Mouse (Mus musculus): Measurements from ENCODE around the gene Tssk6. TPM values are rescaled to one million over a fixed set of nuclear protein-coding genes. Genes with fewer than 3 reads are reported as not detected.
A peak's percentile ranks its signal among the peaks of the same experiment; 100 is the strongest.

Gene Tssk6
- 3.2 and 4.2 TPM in 2 replicates for polyA plus RNA-seq (2015; fragmentation: Nextera tagmentation; extraction: Ambion mirVana)

- peak within 1 kb of the TSS; percentile 94 for H3K27ac ChIP-seq
- peak within 1 kb of the TSS; percentile 66 for H3K9ac ChIP-seq
- H3K27me3 ChIP-seq = no peaks in the 10 kb centered on the region
- H3K36me3 ChIP-seq = peaks cover 13% of the 10 kb centered on the region; the same call in 1 of the 2 replicates
- H3K4me1 ChIP-seq = peaks cover 45% of the 10 kb centered on the region
- H3K4me3 ChIP-seq = peak within 1 kb of the TSS; percentile 64
- 5% methylated on average over 89 of the region's 89 CpGs for WGBS
- no peak; the same call in 1 of the 2 replicates for ATAC-seq (ENCODE audit: insufficient number of reproducible peaks, low FRiP score, low TSS enrichment, low read depth)
- no peaks in the 10 kb centered on the region for H3K9me3 ChIP-seq
- peak within 1 kb of the TSS; percentile 96 for H3K4me2 ChIP-seq
Observed at GRCm38 (mm10) chr8:69902163-69903062, at the start of gene Tssk6, which contains the start of the genes Ndufa13 and Yjefn3. TSS of gene Tssk6 (plus strand) at chr8:69902184. TSS of gene Ndufa13 (minus strand) at chr8:69902558. TSS of gene Yjefn3 (minus strand) at chr8:69902712.

GRCm38 (mm10) chr8:69853869-69854268, 48.1 kb upstream of the Tssk6 start:
- 92% methylated on average over 10 of the region's 10 CpGs for WGBS

GRCm38 (mm10) chr8:69860807-69861206, 41.2 kb upstream of the Tssk6 start:
- no peak overlapping the region for H3K4me2 ChIP-seq
- H3K9me3 ChIP-seq = no peaks in the 10 kb centered on the region
- no peak overlapping the region for H3K9ac ChIP-seq
- no peaks in the 10 kb centered on the region for H3K4me1 ChIP-seq
- no peaks in the 10 kb centered on the region for H3K36me3 ChIP-seq
- H3K27me3 ChIP-seq = no peaks in the 10 kb centered on the region
- 56% methylated on average over 4 of the region's 4 CpGs for WGBS
- no peak overlapping the region for H3K27ac ChIP-seq
- no peak for ATAC-seq (ENCODE audit: insufficient number of reproducible peaks, low FRiP score, low TSS enrichment, low read depth)
- H3K4me3 ChIP-seq = no peak overlapping the region

More at GRCm38 (mm10) chr8:69853869-69854268, 48.1 kb upstream of the Tssk6 start:
- H3K4me1 ChIP-seq = no peaks in the 10 kb centered on the region
- H3K9me3 ChIP-seq = no peaks in the 10 kb centered on the region
- H3K36me3 ChIP-seq = no peaks in the 10 kb centered on the region
- ATAC-seq (ENCODE audit: insufficient number of reproducible peaks, low FRiP score, low TSS enrichment, low read depth) = no peak
- H3K4me2 ChIP-seq = no peak overlapping the region
- no peak overlapping the region for H3K27ac ChIP-seq
- no peaks in the 10 kb centered on the region for H3K27me3 ChIP-seq
- H3K9ac ChIP-seq = no peak overlapping the region
- no peak overlapping the region for H3K4me3 ChIP-seq

GRCm38 (mm10) chr8:69861251-69861650, 40.7 kb upstream of the Tssk6 start:
- Histone ChIP-seq H3K27ac (no peak overlapping the region), H3K4me3 (no peak overlapping the region), H3K4me2 (no peak overlapping the region), H3K9me3 (no peaks in the 10 kb centered on the region), H3K9ac (no peak overlapping the region), H3K27me3 (no peaks in the 10 kb centered on the region), H3K36me3 (no peaks in the 10 kb centered on the region), H3K4me1 (no peaks in the 10 kb centered on the region)
- ATAC-seq (ENCODE audit: insufficient number of reproducible peaks, low FRiP score, low TSS enrichment, low read depth) = no peak
- WGBS = 67% methylated on average over 2 of the region's 2 CpGs

GRCm38 (mm10) chr8:69863387-69864020, 38.5 kb upstream of the Tssk6 start:
- no peaks in the 10 kb centered on the region for H3K36me3 ChIP-seq
- no peaks in the 10 kb centered on the region for H3K9me3 ChIP-seq
- H3K9ac ChIP-seq = no peak overlapping the region
- WGBS = 83% methylated on average over 5 of the region's 5 CpGs
- H3K27me3 ChIP-seq = no peaks in the 10 kb centered on the region
- H3K27ac ChIP-seq = no peak overlapping the region
- no peak overlapping the region for H3K4me3 ChIP-seq
- H3K4me2 ChIP-seq = no peak overlapping the region
- ATAC-seq (ENCODE audit: insufficient number of reproducible peaks, low FRiP score, low TSS enrichment, low read depth) = no peak
- H3K4me1 ChIP-seq = no peaks in the 10 kb centered on the region

GRCm38 (mm10) chr8:69864180-69864579, 37.8 kb upstream of the Tssk6 start:
- Histone ChIP-seq H3K27me3 (no peaks in the 10 kb centered on the region), H3K4me2 (no peak overlapping the region), H3K27ac (no peak overlapping the region), H3K4me3 (no peak overlapping the region), H3K4me1 (no peaks in the 10 kb centered on the region), H3K9me3 (no peaks in the 10 kb centered on the region), H3K36me3 (no peaks in the 10 kb centered on the region), H3K9ac (no peak overlapping the region)
- WGBS = 72% methylated on average over 5 of the region's 5 CpGs
- ATAC-seq (ENCODE audit: insufficient number of reproducible peaks, low FRiP score, low TSS enrichment, low read depth) = no peak

- Histone ChIP-seq H3K9ac (no peak overlapping the region), H3K4me2 (no peak overlapping the region)
Observed at GRCm38 (mm10) chr8:69867696-69868326, 34.2 kb upstream of the Tssk6 start.

GRCm38 (mm10) chr8:69870003-69870765, 31.8 kb upstream of the Tssk6 start:
- Histone ChIP-seq H3K36me3 (no peaks in the 10 kb centered on the region), H3K4me2 (no peak overlapping the region), H3K9me3 (no peaks in the 10 kb centered on the region), H3K27me3 (no peaks in the 10 kb centered on the region), H3K27ac (no peak overlapping the region), H3K4me3 (no peak overlapping the region), H3K9ac (no peak overlapping the region), H3K4me1 (peaks cover 4% of the 10 kb centered on the region; the same call in 1 of the 2 replicates)
- no peak for ATAC-seq (ENCODE audit: insufficient number of reproducible peaks, low FRiP score, low TSS enrichment, low read depth)
- 80% methylated on average over 11 of the region's 11 CpGs for WGBS

More at GRCm38 (mm10) chr8:69867696-69868326, 34.2 kb upstream of the Tssk6 start:
- no peaks in the 10 kb centered on the region for H3K36me3 ChIP-seq
- H3K27me3 ChIP-seq = no peaks in the 10 kb centered on the region
- no peak overlapping the region for H3K4me3 ChIP-seq
- ATAC-seq (ENCODE audit: insufficient number of reproducible peaks, low FRiP score, low TSS enrichment, low read depth) = no peak
- H3K4me1 ChIP-seq = no peaks in the 10 kb centered on the region
- WGBS = 64% methylated on average over 5 of the region's 5 CpGs
- no peak overlapping the region for H3K27ac ChIP-seq
- no peaks in the 10 kb centered on the region for H3K9me3 ChIP-seq

GRCm38 (mm10) chr8:69870907-69871306, 31.1 kb upstream of the Tssk6 start:
- Histone ChIP-seq H3K4me2 (no peak overlapping the region), H3K9me3 (no peaks in the 10 kb centered on the region), H3K4me1 (peaks cover 4% of the 10 kb centered on the region; the same call in 1 of the 2 replicates), H3K9ac (no peak overlapping the region), H3K36me3 (no peaks in the 10 kb centered on the region), H3K27ac (no peak overlapping the region), H3K27me3 (no peaks in the 10 kb centered on the region), H3K4me3 (no peak overlapping the region)
- WGBS = 84% methylated on average over 6 of the region's 6 CpGs
- no peak for ATAC-seq (ENCODE audit: insufficient number of reproducible peaks, low FRiP score, low TSS enrichment, low read depth)

- no peak overlapping the region for H3K9ac ChIP-seq
- no peak for ATAC-seq (ENCODE audit: insufficient number of reproducible peaks, low FRiP score, low TSS enrichment, low read depth)
- no peak overlapping the region for H3K4me2 ChIP-seq
- H3K4me3 ChIP-seq = no peak overlapping the region
- peaks cover 16% of the 10 kb centered on the region; the same call in 1 of the 2 replicates for H3K4me1 ChIP-seq
- H3K27ac ChIP-seq = no peak overlapping the region
- H3K27me3 ChIP-seq = peaks cover 26% of the 10 kb centered on the region
- WGBS = 10% methylated on average over 9 of the region's 9 CpGs
- H3K9me3 ChIP-seq = no peaks in the 10 kb centered on the region
- no peaks in the 10 kb centered on the region for H3K36me3 ChIP-seq
Observed at GRCm38 (mm10) chr8:69874155-69874554, 27.8 kb upstream of the Tssk6 start.

- H3K27ac ChIP-seq = no peak overlapping the region
- H3K4me2 ChIP-seq = no peak overlapping the region
- peaks cover 31% of the 10 kb centered on the region for H3K27me3 ChIP-seq
- no peaks in the 10 kb centered on the region for H3K36me3 ChIP-seq
- H3K4me3 ChIP-seq = no peak overlapping the region
- WGBS = 76% methylated on average over 13 of the region's 13 CpGs
- no peaks in the 10 kb centered on the region for H3K9me3 ChIP-seq
- ATAC-seq (ENCODE audit: insufficient number of reproducible peaks, low FRiP score, low TSS enrichment, low read depth) = no peak
- H3K4me1 ChIP-seq = peaks cover 16% of the 10 kb centered on the region; the same call in 1 of the 2 replicates
- no peak overlapping the region for H3K9ac ChIP-seq
Observed at GRCm38 (mm10) chr8:69874654-69875053, 27.3 kb upstream of the Tssk6 start.
